Mouse (Mus musculus) small intestine, adult 2 months (tissue): ENCODE results near the gene Adra2b.

Experiments used
- CTCF ChIP-seq: fragments of 200-500 bp; IDR thresholded peaks from 2 replicates; pipeline ENCODE4 v1.5.1; 2012; ENCODE audit warnings: low read depth, mild to moderate bottlenecking, control low read depth, inconsistent platforms, low read length, moderate library complexity, mixed read lengths; ENCODE audit not compliant: insufficient replicate concordance, insufficient read length; ENCODE audit errors: extremely low read depth
- POLR2A ChIP-seq: fragments of 200-500 bp; IDR thresholded peaks from 2 replicates; pipeline ENCODE4 v1.6.1; 2012; ENCODE audit warnings: low read depth, mild to moderate bottlenecking, control low read depth, inconsistent platforms, low read length, moderate library complexity

DNA sequence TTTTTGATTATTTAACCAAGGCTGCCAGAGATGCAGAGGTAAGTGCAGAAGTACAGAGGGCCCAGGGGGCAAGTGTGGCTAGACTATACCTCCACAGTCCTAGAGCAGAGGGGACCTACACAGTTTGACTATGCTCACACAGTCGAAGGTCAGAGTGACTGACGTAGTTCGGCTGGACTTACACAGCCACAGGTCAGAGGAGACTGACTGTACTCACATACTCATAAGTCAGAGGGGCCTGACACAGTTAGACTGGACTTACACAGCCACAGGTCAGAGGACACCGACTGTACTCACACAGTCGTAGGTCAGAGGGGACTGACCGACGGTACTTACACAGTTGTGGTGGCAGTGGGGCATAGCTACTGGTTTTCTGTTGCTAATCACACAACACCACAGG is 35.7 kb downstream of the Adra2b start:
- no peak for TF ChIP-seq CTCF
- TF ChIP-seq POLR2A, result no peak
